Mouse (Mus musculus): ENCODE results near the gene Klf7.

- TF ChIP-seq POLR2A (IDR thresholded peaks at IDR 0.05; ENCODE audit: insufficient read depth, low read length) (no peak), CTCF (IDR thresholded peaks at IDR 0.05; ENCODE audit: low read depth, low read length) (no peak)
These were observed 83.7 kb downstream of the Klf7 start for GRCm38 (mm10) chr1:64038343-64038742.
